Mouse (Mus musculus) heart, postnatal 4 days (tissue): ENCODE data around the gene Begain. TPM values are rescaled to one million over a fixed set of nuclear protein-coding genes. Genes with fewer than 3 reads are reported as not detected.

Experiments
- total RNA-seq, 2 experiments: library from RNA; stranded (reverse); gene quantifications; 2 replicates each; pipeline ENCODE4 v1.2.3; 2021

Gene Begain
- total RNA-seq, 2 experiments from 2014 or later: 2.1 to 2.6 TPM

Other genes with a start within 250 kb of the Begain start
- 1 to 10 TPM; 2.1 to 2.2 TPM for gene Slc25a29, start 232.3 kb downstream of the Begain start, total RNA-seq
- 1 to 10 TPM; 7.1 to 7.5 TPM for gene Slc25a47, start 232.2 kb downstream of the Begain start, total RNA-seq
- 1 to 10 TPM; 4.2 to 5.2 TPM for gene Wdr25, start 174.6 kb downstream of the Begain start, total RNA-seq
- gene Wars, start 174.0 kb downstream of the Begain start, total RNA-seq: 10 to 100 TPM; 48.1 to 49.0 TPM